Mouse (Mus musculus) hindbrain, embryonic 10.5 days (tissue): ENCODE results near the gene Foxd3. TPM values are rescaled to one million over a fixed set of nuclear protein-coding genes. Genes with fewer than 3 reads are reported as not detected.
"Not testable (repeated sequence)": the region's sequence is repeated elsewhere in the genome, so short reads cannot be mapped to it uniquely, and the experiment has no call there.

Experiments
- DNase-seq: peaks from one replicate; pipeline ENCODE4 v3.0.0-alpha.2; 2017; ENCODE audit warnings: low spot score
- H3K27ac ChIP-seq: fragments of 300-500 bp; sonication (generic); 2 replicates; pipeline ENCODE4 v1.5.1; 2016; ENCODE audit warnings: mild to moderate bottlenecking, moderate library complexity
- H3K27me3 ChIP-seq: fragments of 300-500 bp; sonication (generic); 2 replicates; pipeline ENCODE4 v1.6.1; 2016; ENCODE audit warnings: mild to moderate bottlenecking; ENCODE audit not compliant: poor library complexity, insufficient read depth, severe bottlenecking
- H3K36me3 ChIP-seq: fragments of 300-500 bp; sonication (generic); 2 replicates; pipeline ENCODE4 v1.6.1; 2016; ENCODE audit warnings: mild to moderate bottlenecking, moderate library complexity
- H3K4me1 ChIP-seq: fragments of 300-500 bp; sonication (generic); replicated peaks from 2 replicates; pipeline ENCODE4 v1.6.1; 2016; ENCODE audit warnings: mild to moderate bottlenecking
- H3K4me3 ChIP-seq: fragments of 300-500 bp; sonication (generic); 2 replicates; pipeline ENCODE4 v1.5.1; 2016; ENCODE audit warnings: mild to moderate bottlenecking, moderate library complexity
- H3K9me3 ChIP-seq: fragments of 300-500 bp; sonication (generic); 2 replicates; pipeline ENCODE4 v1.6.1; 2016; ENCODE audit warnings: mild to moderate bottlenecking, moderate library complexity
- WGBS: fragments of 180-500 bp; shearing (Covaris S2); methylation state at CpG from one replicate; pipeline ENCODE4 v1.1.7; 2016; 5-methylcytosine and 5-hydroxymethylcytosine counted together
- polyA plus RNA-seq: library from polyadenylated mRNA; unstranded; fragments of >200 nt; fragmentation: Nextera tagmentation; extraction: Ambion mirVana; gene quantifications from 2 replicates; pipeline ENCODE4 v1.2.1, GENCODE M21; 2016

The Foxd3 gene
- 0.50 and 1.1 TPM in 2 replicates for polyA plus RNA-seq

DNA sequence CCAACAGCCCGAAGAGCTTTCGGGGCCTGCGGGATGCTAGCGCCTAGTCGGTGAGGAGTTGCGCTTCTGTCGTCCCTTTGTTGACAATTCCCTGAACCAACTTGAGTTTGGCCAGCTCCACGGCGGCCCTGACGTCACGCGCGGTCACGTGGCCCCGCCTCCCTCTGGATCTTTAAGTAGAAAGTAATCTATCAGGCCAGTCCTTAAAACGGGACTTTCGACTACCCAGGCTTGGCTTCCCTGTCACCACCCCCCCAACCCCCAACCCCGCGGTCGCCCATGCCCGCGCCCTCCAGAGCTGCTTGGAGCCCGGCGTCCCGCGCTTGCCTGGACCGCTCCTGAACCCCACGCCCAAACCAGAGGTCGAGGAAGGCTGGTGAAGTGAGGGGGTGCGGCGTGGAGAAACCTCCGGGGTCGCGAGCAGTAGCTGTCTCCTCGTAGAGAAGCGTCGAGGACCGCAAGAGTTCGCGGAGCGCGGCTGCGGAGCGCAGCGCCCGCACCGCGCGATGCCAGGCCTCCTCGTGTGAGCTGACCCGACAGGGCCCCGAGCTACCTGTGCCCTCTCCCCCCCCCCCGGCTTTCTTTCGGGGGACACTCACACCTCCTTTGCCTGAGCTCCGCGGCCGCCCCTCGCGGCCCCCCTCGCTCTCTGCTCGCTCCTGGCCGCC is at the start of gene Foxd3:
Gene Foxd3 (plus strand): TSS at position 363 of the 668 bp plus-strand sequence.
- WGBS: 1% methylated on average over 62 of the region's 62 CpGs
- DNase-seq: peak; percentile 70
- H3K27ac ChIP-seq: no peak within 1 kb of the TSS

GRCm38 (mm10) chr4:99612156-99612555 is 43.9 kb upstream of the Foxd3 start:
- H3K4me1 ChIP-seq: no peaks in the 10 kb centered on the region
- WGBS: 93% methylated on average over 10 of the region's 10 CpGs
- H3K4me3 ChIP-seq: no peak overlapping the region
- peaks cover 4% of the 10 kb centered on the region for H3K27me3 ChIP-seq
- no peaks in the 10 kb centered on the region for H3K36me3 ChIP-seq
- no peak for DNase-seq
- H3K27ac ChIP-seq: no peak overlapping the region
- no peaks in the 10 kb centered on the region for H3K9me3 ChIP-seq

More for the DNA sequence above, at the start of gene Foxd3:
- Histone ChIP-seq H3K27me3 (peaks cover 100% of the 10 kb centered on the region), H3K4me1 (peaks cover 46% of the 10 kb centered on the region), H3K4me3 (peak within 1 kb of the TSS; percentile 43), H3K9me3 (no peaks in the 10 kb centered on the region), H3K36me3 (no peaks in the 10 kb centered on the region)

GRCm38 (mm10) chr4:99612609-99613350 is 43.3 kb upstream of the Foxd3 start:
- no peaks in the 10 kb centered on the region for H3K9me3 ChIP-seq
- H3K36me3 ChIP-seq: no peaks in the 10 kb centered on the region
- H3K4me3 ChIP-seq: no peak overlapping the region
- peaks cover 4% of the 10 kb centered on the region for H3K27me3 ChIP-seq
- H3K4me1 ChIP-seq: no peaks in the 10 kb centered on the region
- WGBS: 81% methylated on average over 12 of the region's 12 CpGs
- H3K27ac ChIP-seq: no peak overlapping the region
- no peak for DNase-seq

- WGBS: 9% methylated on average over 22 of the region's 24 CpGs
- H3K27ac ChIP-seq: no peak overlapping the region
- peaks cover 16% of the 10 kb centered on the region for H3K27me3 ChIP-seq
- no peaks in the 10 kb centered on the region for H3K36me3 ChIP-seq
- no peaks in the 10 kb centered on the region for H3K9me3 ChIP-seq
- peak overlapping the region; percentile 30 for H3K4me3 ChIP-seq
- H3K4me1 ChIP-seq: peaks cover 8% of the 10 kb centered on the region
- DNase-seq: no peak
Measured at GRCm38 (mm10) chr4:99626047-99626844, 29.9 kb upstream of the Foxd3 start.

DNA sequence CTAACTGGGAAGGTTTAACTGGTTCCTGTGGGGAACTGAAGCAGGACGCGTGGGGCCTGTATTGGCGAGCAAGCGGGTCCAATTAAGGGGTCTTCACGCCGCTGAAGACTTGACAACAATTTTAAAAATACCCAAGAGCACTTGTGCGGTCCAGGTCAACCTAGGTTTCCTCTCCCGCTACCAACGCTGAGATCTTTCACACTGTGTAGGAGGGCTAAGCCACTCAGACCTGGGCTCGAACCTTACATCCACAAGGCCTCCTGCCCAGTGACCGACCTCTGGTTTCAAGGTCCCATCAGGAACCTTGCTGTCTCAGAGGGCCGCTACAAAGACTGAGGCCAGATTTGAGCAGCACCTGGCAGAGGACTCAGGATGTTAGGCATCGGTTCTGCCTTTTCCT is 29.0 kb upstream of the Foxd3 start:
- H3K27ac ChIP-seq: no peak overlapping the region
- 67% methylated on average over 13 of the region's 13 CpGs for WGBS
- H3K4me3 ChIP-seq: no peak overlapping the region
- peaks cover 8% of the 10 kb centered on the region for H3K4me1 ChIP-seq
- no peak for DNase-seq
- no peaks in the 10 kb centered on the region for H3K9me3 ChIP-seq
- peaks cover 16% of the 10 kb centered on the region for H3K27me3 ChIP-seq
- no peaks in the 10 kb centered on the region for H3K36me3 ChIP-seq

DNA sequence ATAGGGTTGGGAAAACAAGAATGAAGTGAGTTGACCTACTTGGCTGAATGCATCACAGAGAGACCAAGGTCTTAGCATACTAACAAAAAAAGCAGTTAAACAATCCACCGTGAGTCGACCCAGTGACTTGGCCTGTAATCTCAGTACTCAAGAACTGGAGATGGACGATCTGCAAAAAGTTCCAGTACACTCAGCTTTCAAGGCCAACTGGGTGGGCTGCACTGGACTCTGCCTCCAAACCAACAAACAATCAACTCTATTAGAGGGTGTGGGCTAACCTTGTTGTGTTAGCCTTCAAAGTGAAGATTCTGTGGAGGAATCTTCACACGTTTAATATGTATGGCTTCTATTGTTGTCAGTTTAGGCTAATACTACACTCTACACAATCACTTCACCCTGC is 20.1 kb upstream of the Foxd3 start:
- Histone ChIP-seq H3K36me3 (no peaks in the 10 kb centered on the region), H3K4me3 (no peak overlapping the region), H3K4me1 (no peaks in the 10 kb centered on the region), H3K27ac (no peak overlapping the region), H3K9me3 (no peaks in the 10 kb centered on the region), H3K27me3 (0 out of 2 replicates have a peak, but pooled peaks cover 3% of the 10 kb centered on the region)
- 87% methylated on average over 4 of the region's 4 CpGs for WGBS
- DNase-seq: no peak

DNA sequence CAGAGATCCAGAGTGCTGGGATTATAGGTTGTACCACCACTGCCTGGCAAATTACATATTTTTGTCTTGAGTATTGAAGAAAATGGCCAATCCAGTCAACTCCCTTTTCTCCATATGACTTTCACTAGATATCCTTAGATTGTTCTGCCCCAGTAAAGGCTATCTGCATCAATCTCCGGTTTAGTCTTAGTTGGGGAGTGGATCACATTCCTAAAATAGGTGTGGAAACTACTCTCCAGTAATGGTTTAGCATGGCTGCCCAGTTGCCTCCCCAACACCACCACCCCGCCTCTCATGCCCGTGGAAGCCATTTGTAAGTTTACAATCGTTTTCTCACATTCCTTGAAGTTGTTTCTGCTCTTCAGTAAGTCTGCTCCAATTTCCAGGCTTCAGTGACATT is 19.4 kb upstream of the Foxd3 start:
- WGBS: 86% methylated on average over 4 of the region's 4 CpGs
- no peak overlapping the region for H3K4me3 ChIP-seq
- H3K27ac ChIP-seq: no peak overlapping the region
- H3K9me3 ChIP-seq: no peaks in the 10 kb centered on the region
- H3K27me3 ChIP-seq: 0 out of 2 replicates have a peak, but pooled peaks cover 7% of the 10 kb centered on the region
- DNase-seq: no peak
- no peaks in the 10 kb centered on the region for H3K4me1 ChIP-seq
- H3K36me3 ChIP-seq: no peaks in the 10 kb centered on the region

- H3K4me3 ChIP-seq, H3K27ac ChIP-seq, H3K36me3 ChIP-seq, DNase-seq, H3K4me1 ChIP-seq, H3K9me3 ChIP-seq: not testable (repeated sequence)
- peaks cover 45% of the 10 kb centered on the region for H3K27me3 ChIP-seq
- 96% methylated on average over 5 of the region's 5 CpGs for WGBS
Measured at GRCm38 (mm10) chr4:99640619-99641018, 15.5 kb upstream of the Foxd3 start.

DNA sequence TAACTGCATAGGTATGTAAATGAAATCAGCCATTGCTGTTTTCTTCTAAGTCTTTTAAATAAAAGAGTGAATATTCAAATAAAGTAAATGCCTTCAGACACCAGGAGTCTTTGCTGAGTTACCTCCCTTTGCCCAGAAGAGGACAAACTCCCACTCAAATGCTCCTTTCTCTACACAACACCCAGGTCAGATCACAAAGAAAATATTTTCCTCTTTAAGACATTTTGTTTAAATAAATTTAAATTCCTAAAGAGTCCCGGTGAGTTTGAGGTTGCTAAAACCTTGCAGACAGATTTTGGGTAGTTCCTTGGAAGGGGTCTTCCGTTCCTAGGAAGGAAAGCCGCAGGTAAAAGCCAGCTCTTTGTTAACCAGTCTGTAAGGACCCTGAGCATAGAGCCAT is 14.2 kb upstream of the Foxd3 start:
- peaks cover 58% of the 10 kb centered on the region for H3K27me3 ChIP-seq
- no peaks in the 10 kb centered on the region for H3K9me3 ChIP-seq
- DNase-seq: no peak
- no peaks in the 10 kb centered on the region for H3K4me1 ChIP-seq
- H3K4me3 ChIP-seq: no peak overlapping the region
- H3K36me3 ChIP-seq: no peaks in the 10 kb centered on the region
- no peak overlapping the region for H3K27ac ChIP-seq
- WGBS: 18% methylated on average over 3 of the region's 3 CpGs

- Histone ChIP-seq H3K27ac (no peak overlapping the region), H3K36me3 (no peaks in the 10 kb centered on the region), H3K27me3 (peaks cover 91% of the 10 kb centered on the region), H3K4me3 (no peak overlapping the region), H3K9me3 (no peaks in the 10 kb centered on the region), H3K4me1 (peaks cover 5% of the 10 kb centered on the region; the same call in 1 of the 2 replicates)
- WGBS: 90% methylated on average over 4 of the region's 4 CpGs
- DNase-seq: no peak
Measured at GRCm38 (mm10) chr4:99645560-99645959, 10.5 kb upstream of the Foxd3 start.

DNA sequence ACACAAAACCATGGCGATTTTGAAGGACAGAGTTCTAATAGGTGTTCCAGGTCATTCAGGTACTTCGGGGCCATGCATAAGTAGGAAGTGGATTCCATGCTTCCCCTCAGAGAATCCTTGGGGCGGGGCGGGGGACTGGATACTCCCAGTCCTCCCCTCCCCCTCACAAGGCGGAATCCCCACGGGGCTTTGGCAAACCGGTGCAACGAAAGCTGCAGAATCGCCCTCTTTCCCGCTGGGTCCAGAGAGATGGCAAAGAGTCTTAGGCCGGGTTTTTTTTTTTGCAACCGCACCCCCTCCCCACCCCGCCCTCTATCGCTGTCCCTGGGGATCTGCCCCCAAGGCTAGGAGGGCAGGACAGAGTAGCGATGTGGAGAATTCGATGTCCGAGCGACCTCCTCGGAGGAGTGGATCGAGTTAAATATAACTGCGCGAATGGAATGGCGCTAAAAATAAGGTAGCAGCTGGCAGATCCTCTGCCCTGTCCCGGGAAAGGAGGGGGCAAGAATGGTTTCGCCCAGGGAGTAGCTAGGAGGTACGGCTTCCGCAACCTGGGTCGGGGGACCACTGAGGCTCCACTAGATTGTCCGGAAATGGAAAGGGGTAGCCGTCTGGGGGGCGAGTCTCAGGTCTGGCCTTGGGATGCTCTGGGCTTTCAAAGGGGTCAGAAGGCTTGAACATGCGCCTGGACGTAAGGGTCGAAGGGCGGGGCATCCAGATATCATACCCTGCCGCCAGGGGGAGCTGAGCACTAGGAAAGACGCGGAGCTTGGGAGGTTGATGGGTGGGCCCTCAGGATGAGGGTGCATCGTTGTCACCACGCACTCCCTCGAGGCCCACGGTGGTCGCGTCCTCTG is 5.8 kb upstream of the Foxd3 start:
- Histone ChIP-seq H3K27me3 (peaks cover 98% of the 10 kb centered on the region), H3K36me3 (no peaks in the 10 kb centered on the region), H3K4me3 (peak overlapping the region; percentile 40), H3K4me1 (peaks cover 30% of the 10 kb centered on the region), H3K9me3 (no peaks in the 10 kb centered on the region), H3K27ac (no peak overlapping the region)
- WGBS: 3% methylated on average over 44 of the region's 44 CpGs
- DNase-seq: peak; percentile 37
